Mouse (Mus musculus): Measurements from ENCODE around the gene Ndc80.
"Not testable (repeated sequence)": the region's sequence is repeated elsewhere in the genome, so short reads cannot be mapped to it uniquely, and the experiment has no call there.

GRCm38 (mm10) chr17:71457361-71457760 is 69.3 kb downstream of the Ndc80 start:
- TF ChIP-seq CHD1 (IDR thresholded peaks at IDR 0.05; ENCODE audit: low read depth, low read length); HCFC1 (IDR thresholded peaks at IDR 0.05; ENCODE audit: low read depth, low read length); ETS1 (conservative IDR thresholded peaks at IDR 0.05; ENCODE audit: low read depth, low read length); EP300 (IDR thresholded peaks at IDR 0.05; ENCODE audit: low read length); TCF12 (IDR thresholded peaks at IDR 0.05; ENCODE audit: low read depth, low read length); JUND (conservative IDR thresholded peaks at IDR 0.05; ENCODE audit: low read depth, low read length); USF2 (conservative IDR thresholded peaks at IDR 0.05; ENCODE audit: low read depth, low read length); CTCF (conservative IDR thresholded peaks at IDR 0.05 in 1 of 2, IDR thresholded peaks at IDR 0.05 in 1 of 2; ENCODE audit: low read depth in 2 of 2, low read length in 2 of 2); POLR2AphosphoS2 (IDR thresholded peaks at IDR 0.05; ENCODE audit: low read depth, low read length); CHD2 (IDR thresholded peaks at IDR 0.05; ENCODE audit: low read length); POLR2A (IDR thresholded peaks at IDR 0.05; ENCODE audit: low read depth, low read length); MAFK (IDR thresholded peaks at IDR 0.05; ENCODE audit: insufficient replicate concordance, low read length); SIN3A (IDR thresholded peaks at IDR 0.05; ENCODE audit: low read length); GABPA (IDR thresholded peaks at IDR 0.05; ENCODE audit: insufficient replicate concordance, low read depth, low read length): not testable (repeated sequence)
